Mouse (Mus musculus): ENCODE results near the gene Scaf8.
A peak's percentile ranks its signal among the peaks of the same experiment; 100 is the strongest.
"Not testable (repeated sequence)": the region's sequence is repeated elsewhere in the genome, so short reads cannot be mapped to it uniquely, and the experiment has no call there.

Scaf8 gene

GRCm38 (mm10) chr17:3114720-3115379, at the start of gene Scaf8:
Gene Scaf8 (plus strand): TSS chr17:3114972.
- DNase-seq (ENCODE audit: low spot score in 2 of 2): peak; percentile 90 to 92

GRCm38 (mm10) chr17:3075166-3075872, 39.5 kb upstream of the Scaf8 start:
- no peak for DNase-seq (ENCODE audit: low spot score in 2 of 2)

- DNase-seq (ENCODE audit: low spot score in 2 of 2): no peak
These were observed 38.9 kb upstream of the Scaf8 start for GRCm38 (mm10) chr17:3075873-3076245.

GRCm38 (mm10) chr17:3077936-3078335, 36.8 kb upstream of the Scaf8 start:
- DNase-seq (ENCODE audit: low spot score in 2 of 2): not testable (repeated sequence)

GRCm38 (mm10) chr17:3080587-3081349, 34.0 kb upstream of the Scaf8 start:
- not testable (repeated sequence) for DNase-seq (ENCODE audit: low spot score in 2 of 2)

- DNase-seq (ENCODE audit: low spot score in 2 of 2): peak; percentile 94 to 95
These were observed 33.2 kb upstream of the Scaf8 start for GRCm38 (mm10) chr17:3081512-3082100.

- DNase-seq (ENCODE audit: low spot score in 2 of 2): peak; percentile 53 to 70
These were observed 32.5 kb upstream of the Scaf8 start for GRCm38 (mm10) chr17:3082125-3082755.

GRCm38 (mm10) chr17:3082756-3083749, 31.7 kb upstream of the Scaf8 start:
- peak; percentile 46 to 60 for DNase-seq (ENCODE audit: low spot score in 2 of 2)

GRCm38 (mm10) chr17:3083886-3084550, 30.8 kb upstream of the Scaf8 start:
- peak; percentile 95 to 96 for DNase-seq (ENCODE audit: low spot score in 2 of 2)

- DNase-seq (ENCODE audit: low spot score in 2 of 2): peak; percentile 74 to 81
These were observed 30.2 kb upstream of the Scaf8 start for GRCm38 (mm10) chr17:3084551-3084930.

GRCm38 (mm10) chr17:3085152-3085551, 29.6 kb upstream of the Scaf8 start:
- no peak for DNase-seq (ENCODE audit: low spot score in 2 of 2)

- no peak for DNase-seq (ENCODE audit: low spot score in 2 of 2)
These were observed 22.1 kb upstream of the Scaf8 start for GRCm38 (mm10) chr17:3092682-3093081.

- not testable (repeated sequence) for DNase-seq (ENCODE audit: low spot score in 2 of 2)
These were observed 15.5 kb upstream of the Scaf8 start for GRCm38 (mm10) chr17:3099273-3099672.

GRCm38 (mm10) chr17:3102336-3103165, 12.2 kb upstream of the Scaf8 start:
- DNase-seq (ENCODE audit: low spot score in 2 of 2): peak; percentile 77 to 78

- no peak for DNase-seq (ENCODE audit: low spot score in 2 of 2)
These were observed 10.4 kb upstream of the Scaf8 start for GRCm38 (mm10) chr17:3104154-3104931.

GRCm38 (mm10) chr17:3105022-3105421, 9.8 kb upstream of the Scaf8 start:
- DNase-seq (ENCODE audit: low spot score in 2 of 2): no peak

GRCm38 (mm10) chr17:3113737-3114357, 925 bp upstream of the Scaf8 start:
- no peak for DNase-seq (ENCODE audit: low spot score in 2 of 2)

- DNase-seq (ENCODE audit: low spot score in 2 of 2): no peak
These were observed 433 bp upstream of the Scaf8 start for GRCm38 (mm10) chr17:3114358-3114719.

Measured in heart, adult 9 months (tissue).